In genomic region chr7:82688736-82689135, GRCm38 (mm10) we compare ENCODE assay signal across 8 mouse cellular contexts. TPM values are rescaled to one million over a fixed set of nuclear protein-coding genes. Genes with fewer than 3 reads are reported as not detected.
A peak's percentile ranks its signal among the peaks of the same experiment; 100 is the strongest.
DNase-seq lines count a peak whose midpoint lies in the region; ATAC-seq and TF ChIP-seq lines count a peak whose summit lies in the region.

No protein-coding gene starts in this region.

- TF ChIP-seq EP300 in stomach, postnatal 0 days (optimal IDR thresholded peaks at IDR 0.05) = no peak

- H3K4me3 ChIP-seq in hindbrain, embryonic 11.5 days (ENCODE audit: low read depth, low read length) = no peak overlapping the region
- no peak overlapping the region for H3K4me3 ChIP-seq in hindbrain, embryonic 12.5 days
- H3K4me3 ChIP-seq in embryonic facial prominence, embryonic 12.5 days = no peak overlapping the region
- no peak overlapping the region for H3K4me3 ChIP-seq in intestine, embryonic 16.5 days (ENCODE audit: low read length)
- H3K4me3 ChIP-seq in lung, adult 2 months (replicated peaks; ENCODE audit: extremely low read depth, low read depth, low read length) = no peak overlapping the region
- H3K4me3 ChIP-seq in stomach, postnatal 0 days (ENCODE audit: low read depth, low read length) = no peak overlapping the region

- peak; percentile 18 for DNase-seq in hindbrain, embryonic 11.5 days (ENCODE audit: low spot score)
- peak; percentile 12 for DNase-seq in MN1 (ENCODE audit: low spot score)
- peak; percentile 34 for DNase-seq in lung, adult 2 months
- DNase-seq in stomach, postnatal 0 days (ENCODE audit: low spot score) = peak; percentile 59
- no peak for DNase-seq in thymus, postnatal 0 days (ENCODE audit: low spot score)

- ATAC-seq in hindbrain, embryonic 11.5 days (ENCODE audit: low FRiP score) = no peak
- no peak for ATAC-seq in hindbrain, embryonic 12.5 days (ENCODE audit: low FRiP score)
- ATAC-seq in embryonic facial prominence, embryonic 12.5 days (ENCODE audit: insufficient number of reproducible peaks, insufficient read depth, low FRiP score, low TSS enrichment) = peak; percentile 56; the same call in 1 of the 2 replicates
- ATAC-seq in intestine, embryonic 16.5 days = peak; percentile 91
- peak; percentile 86 for ATAC-seq in stomach, postnatal 0 days (ENCODE audit: low FRiP score, low TSS enrichment)

- no peaks in the 10 kb centered on the region for H3K9me3 ChIP-seq in hindbrain, embryonic 11.5 days (ENCODE audit: control insufficient read depth, low read length)
- no peaks in the 10 kb centered on the region for H3K9me3 ChIP-seq in hindbrain, embryonic 12.5 days (replicated peaks)
- H3K9me3 ChIP-seq in embryonic facial prominence, embryonic 12.5 days = no peaks in the 10 kb centered on the region
- H3K9me3 ChIP-seq in intestine, embryonic 16.5 days (ENCODE audit: control insufficient read depth, low read length) = no peaks in the 10 kb centered on the region
- no peaks in the 10 kb centered on the region for H3K9me3 ChIP-seq in stomach, postnatal 0 days (ENCODE audit: control insufficient read depth, low read length)

- no peak for TF ChIP-seq POLR2A in lung, adult 2 months (IDR thresholded peaks at IDR 0.05; ENCODE audit: borderline replicate concordance, extremely low read depth, low read depth, low read length)

- no peak overlapping the region for H3K4me2 ChIP-seq in hindbrain, embryonic 11.5 days (replicated peaks; ENCODE audit: low read depth, low read length)
- H3K4me2 ChIP-seq in hindbrain, embryonic 12.5 days (replicated peaks) = no peak overlapping the region
- no peak overlapping the region for H3K4me2 ChIP-seq in embryonic facial prominence, embryonic 12.5 days (replicated peaks)
- H3K4me2 ChIP-seq in intestine, embryonic 16.5 days (ENCODE audit: low read depth, low read length) = no peak overlapping the region
- no peak overlapping the region for H3K4me2 ChIP-seq in stomach, postnatal 0 days (replicated peaks; ENCODE audit: low read depth)

- H3K27me3 ChIP-seq in hindbrain, embryonic 11.5 days (ENCODE audit: control insufficient read depth, insufficient read depth, low read length) = no peaks in the 10 kb centered on the region
- H3K27me3 ChIP-seq in hindbrain, embryonic 12.5 days = no peaks in the 10 kb centered on the region
- no peaks in the 10 kb centered on the region for H3K27me3 ChIP-seq in embryonic facial prominence, embryonic 12.5 days
- no peaks in the 10 kb centered on the region for H3K27me3 ChIP-seq in intestine, embryonic 16.5 days (replicated peaks; ENCODE audit: control insufficient read depth, insufficient read depth, low read length)
- no peaks in the 10 kb centered on the region for H3K27me3 ChIP-seq in stomach, postnatal 0 days (ENCODE audit: control insufficient read depth, insufficient read depth, low read length)

- WGBS in hindbrain, embryonic 11.5 days = 54% methylated on average over 3 of the region's 3 CpGs
- 54% methylated on average over 3 of the region's 3 CpGs for WGBS in hindbrain, embryonic 12.5 days
- 52% methylated on average over 3 of the region's 3 CpGs for WGBS in embryonic facial prominence, embryonic 12.5 days
- WGBS in intestine, embryonic 16.5 days = 38% methylated on average over 3 of the region's 3 CpGs
- 47% methylated on average over 3 of the region's 3 CpGs for WGBS in lung, adult 2 months
- WGBS in stomach, postnatal 0 days = 21% methylated on average over 3 of the region's 3 CpGs

- peaks cover 4% of the 10 kb centered on the region; the same call in 1 of the 2 replicates for H3K36me3 ChIP-seq in hindbrain, embryonic 11.5 days (ENCODE audit: control insufficient read depth, insufficient read depth, low read length)
- peaks cover 40% of the 10 kb centered on the region for H3K36me3 ChIP-seq in hindbrain, embryonic 12.5 days
- H3K36me3 ChIP-seq in embryonic facial prominence, embryonic 12.5 days = peaks cover 38% of the 10 kb centered on the region
- peaks cover 7% of the 10 kb centered on the region; the same call in 1 of the 2 replicates for H3K36me3 ChIP-seq in intestine, embryonic 16.5 days (ENCODE audit: control insufficient read depth, insufficient read depth, low read length)
- H3K36me3 ChIP-seq in stomach, postnatal 0 days (ENCODE audit: control insufficient read depth, insufficient read depth, low read length) = peaks cover 15% of the 10 kb centered on the region

- H3K9ac ChIP-seq in hindbrain, embryonic 11.5 days (ENCODE audit: low read depth, low read length) = no peak overlapping the region
- H3K9ac ChIP-seq in hindbrain, embryonic 12.5 days = no peak overlapping the region
- no peak overlapping the region for H3K9ac ChIP-seq in embryonic facial prominence, embryonic 12.5 days
- no peak overlapping the region for H3K9ac ChIP-seq in intestine, embryonic 16.5 days (ENCODE audit: low read depth, low read length)
- H3K9ac ChIP-seq in stomach, postnatal 0 days (ENCODE audit: low read length) = no peak overlapping the region

- H3K27ac ChIP-seq in hindbrain, embryonic 11.5 days (ENCODE audit: low read depth, low read length) = no peak overlapping the region
- no peak overlapping the region for H3K27ac ChIP-seq in hindbrain, embryonic 12.5 days
- no peak overlapping the region for H3K27ac ChIP-seq in embryonic facial prominence, embryonic 12.5 days
- H3K27ac ChIP-seq in intestine, embryonic 16.5 days (ENCODE audit: low read length) = no peak overlapping the region
- H3K27ac ChIP-seq in stomach, postnatal 0 days (replicated peaks) = no peak overlapping the region

- TF ChIP-seq CTCF in lung, adult 2 months (IDR thresholded peaks at IDR 0.05; ENCODE audit: insufficient read depth, low read length) = no peak
- no peak for TF ChIP-seq CTCF in stomach, postnatal 0 days (IDR thresholded peaks at IDR 0.05; ENCODE audit: low read depth)

- H3K4me1 ChIP-seq in hindbrain, embryonic 11.5 days (replicated peaks; ENCODE audit: control insufficient read depth, insufficient read depth, low read length) = no peaks in the 10 kb centered on the region
- H3K4me1 ChIP-seq in hindbrain, embryonic 12.5 days = peaks cover 5% of the 10 kb centered on the region; the same call in 1 of the 2 replicates
- peaks cover 5% of the 10 kb centered on the region; the same call in 1 of the 2 replicates for H3K4me1 ChIP-seq in embryonic facial prominence, embryonic 12.5 days
- H3K4me1 ChIP-seq in intestine, embryonic 16.5 days (ENCODE audit: control insufficient read depth, insufficient read depth, low read length) = no peaks in the 10 kb centered on the region
- peaks cover 4% of the 10 kb centered on the region for H3K4me1 ChIP-seq in lung, adult 2 months (ENCODE audit: control insufficient read depth, insufficient read depth, low read length)
- H3K4me1 ChIP-seq in stomach, postnatal 0 days (replicated peaks; ENCODE audit: control insufficient read depth, insufficient read depth) = no peaks in the 10 kb centered on the region

RNA-seq across cellular contexts. Expression of gene Efl1, which starts 40.3 kb away (rescaled TPM):
- 23.8 and 27.9 TPM in 2 replicates for polyA plus RNA-seq in hindbrain, embryonic 11.5 days (2014; fragmentation: Nextera tagmentation; extraction: Ambion mirVana)
- polyA plus RNA-seq in hindbrain, embryonic 12.5 days (2016; fragmentation: Nextera tagmentation; extraction: Ambion mirVana) = 19.3 and 22.1 TPM in 2 replicates
- polyA plus RNA-seq in embryonic facial prominence, embryonic 12.5 days (2016; fragmentation: Nextera tagmentation; extraction: Ambion mirVana) = 24.0 and 25.3 TPM in 2 replicates
- polyA plus RNA-seq in intestine, embryonic 16.5 days (2015; fragmentation: Nextera tagmentation; extraction: Ambion mirVana) = 25.8 and 28.1 TPM in 2 replicates
- 2.4 and 5.5 TPM in 2 replicates for polyA plus RNA-seq in lung, adult 2 months (2012; rRNA removed)
- polyA plus RNA-seq in stomach, postnatal 0 days (2015; fragmentation: Nextera tagmentation; extraction: Ambion mirVana) = 14.3 and 14.5 TPM in 2 replicates
- 21.5 and 24.2 TPM in 2 replicates for polyA plus RNA-seq in thymus, postnatal 0 days (2015; fragmentation: Nextera tagmentation; extraction: Ambion mirVana)

RNA-seq across cellular contexts. Expression of gene Saxo2, which starts 40.4 kb away (rescaled TPM):
- polyA plus RNA-seq in hindbrain, embryonic 11.5 days (2014; fragmentation: Nextera tagmentation; extraction: Ambion mirVana) = 8.8 and 9.0 TPM in 2 replicates
- 14.0 and 15.9 TPM in 2 replicates for polyA plus RNA-seq in hindbrain, embryonic 12.5 days (2016; fragmentation: Nextera tagmentation; extraction: Ambion mirVana)
- 7.4 and 9.9 TPM in 2 replicates for polyA plus RNA-seq in embryonic facial prominence, embryonic 12.5 days (2016; fragmentation: Nextera tagmentation; extraction: Ambion mirVana)
- 2.3 and 3.7 TPM in 2 replicates for polyA plus RNA-seq in intestine, embryonic 16.5 days (2015; fragmentation: Nextera tagmentation; extraction: Ambion mirVana)
- polyA plus RNA-seq in lung, adult 2 months (2012; rRNA removed) = 3.9 and 5.7 TPM in 2 replicates
- 3.1 and 3.8 TPM in 2 replicates for polyA plus RNA-seq in stomach, postnatal 0 days (2015; fragmentation: Nextera tagmentation; extraction: Ambion mirVana)
- 3.7 and 4.2 TPM in 2 replicates for polyA plus RNA-seq in thymus, postnatal 0 days (2015; fragmentation: Nextera tagmentation; extraction: Ambion mirVana)

Comparison
In these comparisons a context has a peak if more than half of its experiments do, and no peak if none do; other contexts are left out.
1. ATAC-seq: peak in embryonic facial prominence, embryonic 12.5 days (single experiment), intestine, embryonic 16.5 days (single experiment) and stomach, postnatal 0 days (single experiment); none in hindbrain, embryonic 11.5 days (single experiment) and hindbrain, embryonic 12.5 days (single experiment).